Mouse (Mus musculus): ENCODE data around the gene Nup98.
A peak's percentile ranks its signal among the peaks of the same experiment; 100 is the strongest.

Nup98 gene

GRCm38 (mm10) chr7:102209756-102210721 lies at the start of gene Nup98, which contains the start of gene Pgap2:
Nup98 (minus strand) TSS chr7:102210176.
Pgap2 (plus strand) TSS chr7:102210208.
- DNase-seq: peak; percentile 100

- DNase-seq: no peak
These were observed 48.8 kb upstream of the Nup98 start for GRCm38 (mm10) chr7:102258753-102259152.

DNA sequence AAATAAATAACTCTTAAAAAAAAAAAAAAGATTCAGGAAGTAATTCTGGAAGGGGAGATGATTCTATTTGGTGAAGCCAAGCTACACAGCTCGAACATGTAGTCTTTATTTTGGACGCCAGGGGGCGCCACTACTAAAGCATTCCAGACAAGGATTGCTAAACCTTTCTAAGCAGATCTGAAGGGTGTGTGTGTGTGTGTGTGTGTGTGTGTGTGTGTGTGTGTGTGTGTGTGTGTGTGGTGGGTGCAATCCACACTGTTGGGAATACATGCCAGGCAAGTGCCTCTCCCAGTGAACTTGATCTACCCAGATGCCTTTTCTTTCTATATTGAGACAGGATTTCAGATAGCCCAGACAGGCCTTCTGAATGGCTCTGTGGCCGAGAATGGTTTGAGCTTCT lies 48.2 kb upstream of the Nup98 start:
- DNase-seq: peak; percentile 66

DNA sequence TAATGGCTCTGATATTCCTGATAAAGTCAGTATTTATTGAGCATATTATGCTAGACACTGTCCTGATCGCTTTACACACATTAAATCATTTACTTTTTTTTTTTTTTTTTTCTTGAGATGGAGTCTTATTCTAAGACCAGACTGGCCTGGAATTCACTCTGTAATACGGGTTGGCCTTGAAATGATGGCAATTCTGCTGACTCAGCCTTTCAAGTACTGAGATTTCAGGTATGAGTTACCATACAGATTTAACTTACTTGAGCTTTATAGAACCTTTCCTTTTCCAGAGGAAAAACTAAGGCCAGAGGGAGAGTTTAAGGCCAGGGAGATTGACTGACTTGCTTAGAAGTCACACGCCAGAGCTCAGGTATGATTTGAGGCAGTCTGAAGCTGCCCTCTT lies 46.7 kb upstream of the Nup98 start:
- no peak for DNase-seq

DNA sequence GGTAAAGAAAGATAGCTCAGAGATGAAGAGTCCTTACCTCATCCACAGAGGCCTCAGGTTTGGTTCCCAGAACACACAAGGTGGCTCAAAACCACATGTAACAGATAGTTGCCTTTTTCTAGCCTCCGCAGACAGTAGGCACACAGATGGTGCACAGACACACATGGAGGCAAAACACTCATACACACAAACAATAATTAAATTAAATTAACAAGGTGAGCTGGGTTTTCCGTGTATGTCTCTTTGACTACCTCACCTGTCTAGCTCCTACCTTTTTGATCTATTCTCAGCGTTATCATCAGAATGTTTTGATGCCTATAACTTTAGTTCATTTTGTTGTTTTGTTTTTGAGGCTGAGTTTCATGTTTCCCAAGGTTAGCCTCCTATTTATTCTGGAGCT lies 46.0 kb upstream of the Nup98 start, which contains the start of gene Rhog:
Rhog (minus strand) TSS at position 101 of the 400 bp plus-strand sequence.
- no peak for DNase-seq

DNA sequence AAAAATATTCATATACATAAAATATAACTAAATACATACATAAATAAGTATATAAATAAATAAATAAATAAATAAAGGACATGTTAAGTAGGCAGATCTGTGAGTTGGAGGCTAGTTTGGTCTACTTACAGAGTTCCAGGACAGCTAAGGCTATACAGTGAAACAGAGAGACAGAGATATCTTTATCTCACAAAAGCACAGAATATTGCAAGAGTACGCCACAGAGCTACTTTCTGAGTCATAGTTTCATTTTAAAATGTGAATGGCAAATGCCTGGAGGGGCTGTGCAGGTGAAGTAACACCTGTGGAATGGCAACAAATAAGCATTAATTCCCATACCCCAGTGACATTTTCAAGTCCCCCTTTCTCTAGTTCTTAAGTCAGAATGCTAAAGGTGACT lies 43.7 kb upstream of the Nup98 start:
- no peak for DNase-seq

GRCm38 (mm10) chr7:102250631-102251214 lies 40.7 kb upstream of the Nup98 start:
- DNase-seq: peak; percentile 89

DNA sequence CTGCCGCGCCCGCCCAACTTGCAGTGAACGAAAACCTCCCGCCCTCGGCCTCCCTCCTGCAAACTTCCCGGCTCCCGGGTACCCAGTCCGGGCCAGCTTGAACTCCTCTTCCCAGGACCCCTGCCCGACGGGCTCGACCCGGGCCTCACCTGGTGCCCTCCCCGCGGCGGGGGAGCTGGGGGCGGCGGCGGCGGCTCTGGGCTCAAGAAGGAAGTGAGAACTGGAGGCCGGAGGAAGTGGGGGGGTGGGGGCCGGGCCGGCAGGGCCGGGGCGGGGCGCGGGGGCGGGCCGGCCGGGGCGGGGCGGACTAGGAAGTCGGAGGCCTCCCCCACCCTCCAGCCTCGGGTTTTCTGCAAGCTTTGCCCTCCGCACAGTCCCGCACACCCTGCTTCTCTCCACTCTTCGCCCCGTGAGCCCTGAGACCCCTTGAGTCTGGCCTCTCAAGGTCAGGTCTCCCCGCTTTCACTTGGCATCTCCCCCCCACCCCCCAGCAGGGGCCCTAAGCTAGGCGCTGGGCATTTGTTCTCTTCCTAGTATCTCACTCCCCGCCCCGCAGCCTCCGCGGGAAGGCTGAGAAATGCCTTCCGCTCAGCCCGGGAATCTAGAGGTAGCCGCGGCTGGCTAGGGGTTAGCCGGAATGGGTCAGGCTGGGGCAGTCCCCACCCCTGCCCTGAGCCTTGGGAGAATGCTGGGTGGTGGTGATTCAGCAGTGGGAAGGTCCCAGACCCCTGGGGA lies 40.1 kb upstream of the Nup98 start:
- DNase-seq: peak; percentile 47

DNA sequence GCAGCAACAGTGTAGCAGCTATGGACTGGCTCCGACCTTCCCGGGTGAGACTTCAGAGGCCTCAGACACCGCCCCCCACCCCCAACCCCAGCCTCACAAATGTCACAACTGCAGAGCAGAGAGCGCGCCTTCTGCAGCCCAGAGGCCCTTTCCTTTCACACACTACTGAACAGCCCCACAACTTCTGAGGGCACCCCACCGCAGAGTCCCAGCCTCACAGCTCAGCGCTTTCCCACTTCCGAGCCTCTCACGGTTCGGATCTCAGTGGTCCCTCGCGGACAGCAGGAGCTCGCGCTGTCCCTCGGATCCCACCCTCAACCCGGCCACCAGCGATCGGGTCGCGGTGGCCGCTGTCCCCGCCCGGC lies 39.5 kb upstream of the Nup98 start:
- DNase-seq: no peak

DNA sequence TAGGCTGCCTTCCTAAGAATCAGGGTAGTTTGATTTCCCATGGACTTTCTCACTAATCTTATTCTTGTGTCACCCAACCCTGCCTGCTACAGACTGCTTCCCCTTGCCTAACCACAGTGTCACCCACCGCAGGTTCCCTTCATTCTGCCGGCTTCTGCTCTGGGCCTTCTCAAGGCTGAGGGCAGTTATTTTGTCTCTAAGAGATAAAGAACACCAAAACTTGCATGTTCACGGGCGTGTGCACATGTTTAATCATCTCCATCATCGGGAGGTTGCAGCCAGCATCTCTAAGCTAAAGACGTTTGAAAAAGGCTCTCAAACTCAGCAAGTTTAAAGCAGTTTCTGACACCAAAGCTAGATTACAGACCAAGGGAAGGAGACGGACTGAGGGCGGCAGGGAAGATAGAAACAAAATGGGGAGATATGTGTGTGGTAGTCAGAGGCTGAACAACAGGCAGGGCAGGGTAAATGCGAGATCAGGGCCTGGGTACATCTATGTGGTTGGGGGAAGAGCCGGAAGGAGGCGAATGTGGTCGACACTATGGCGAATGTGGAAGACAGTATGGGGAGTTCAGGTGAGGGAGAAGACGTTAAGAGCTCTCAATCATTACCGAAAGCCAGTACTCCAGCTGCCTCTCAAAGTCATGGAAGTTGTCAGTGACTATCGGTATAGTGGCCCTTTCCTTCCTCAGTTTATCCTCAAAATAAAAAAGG lies 38.9 kb upstream of the Nup98 start:
- DNase-seq: no peak

GRCm38 (mm10) chr7:102246956-102247797 lies 37.2 kb upstream of the Nup98 start:
- no peak for DNase-seq

DNA sequence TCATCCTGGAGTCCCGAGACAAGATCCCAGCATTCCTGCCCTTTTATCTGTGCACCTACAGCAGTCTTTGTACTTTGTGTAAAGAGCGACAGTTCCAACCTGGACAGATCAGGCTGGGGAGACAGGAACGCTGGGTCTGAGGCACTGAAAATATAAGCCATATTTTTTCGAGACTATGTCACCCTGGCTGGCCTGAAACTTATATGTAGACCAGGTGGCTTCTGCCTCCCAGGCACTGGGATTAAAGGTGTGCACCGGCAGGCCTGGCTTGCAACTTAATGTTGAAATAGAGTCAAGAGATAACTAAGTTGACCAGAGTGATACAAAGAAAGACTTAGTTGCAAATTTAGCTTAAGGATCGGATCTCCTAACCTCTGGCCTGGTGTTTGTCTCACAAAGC lies 36.3 kb upstream of the Nup98 start:
- no peak for DNase-seq

DNA sequence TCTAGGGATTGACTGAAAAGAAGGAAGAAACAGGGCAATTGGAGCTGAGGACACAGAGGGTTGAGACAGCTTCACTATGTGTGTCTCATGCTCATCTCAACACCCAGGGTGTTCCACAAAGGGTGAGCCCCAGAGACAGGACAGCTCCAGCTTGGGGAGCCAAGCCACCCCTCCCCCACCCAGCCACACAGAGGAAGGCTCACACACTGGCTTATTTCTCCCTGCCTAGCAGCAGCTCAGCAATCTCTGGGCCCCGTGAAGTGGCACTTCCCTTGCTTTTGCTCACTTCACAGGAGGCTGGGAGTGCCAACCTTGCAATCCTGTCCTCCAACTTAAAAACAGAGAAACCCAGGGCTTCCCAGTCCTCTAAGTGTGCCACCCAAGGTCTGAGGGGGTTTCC lies 35.8 kb upstream of the Nup98 start:
- no peak for DNase-seq

DNA sequence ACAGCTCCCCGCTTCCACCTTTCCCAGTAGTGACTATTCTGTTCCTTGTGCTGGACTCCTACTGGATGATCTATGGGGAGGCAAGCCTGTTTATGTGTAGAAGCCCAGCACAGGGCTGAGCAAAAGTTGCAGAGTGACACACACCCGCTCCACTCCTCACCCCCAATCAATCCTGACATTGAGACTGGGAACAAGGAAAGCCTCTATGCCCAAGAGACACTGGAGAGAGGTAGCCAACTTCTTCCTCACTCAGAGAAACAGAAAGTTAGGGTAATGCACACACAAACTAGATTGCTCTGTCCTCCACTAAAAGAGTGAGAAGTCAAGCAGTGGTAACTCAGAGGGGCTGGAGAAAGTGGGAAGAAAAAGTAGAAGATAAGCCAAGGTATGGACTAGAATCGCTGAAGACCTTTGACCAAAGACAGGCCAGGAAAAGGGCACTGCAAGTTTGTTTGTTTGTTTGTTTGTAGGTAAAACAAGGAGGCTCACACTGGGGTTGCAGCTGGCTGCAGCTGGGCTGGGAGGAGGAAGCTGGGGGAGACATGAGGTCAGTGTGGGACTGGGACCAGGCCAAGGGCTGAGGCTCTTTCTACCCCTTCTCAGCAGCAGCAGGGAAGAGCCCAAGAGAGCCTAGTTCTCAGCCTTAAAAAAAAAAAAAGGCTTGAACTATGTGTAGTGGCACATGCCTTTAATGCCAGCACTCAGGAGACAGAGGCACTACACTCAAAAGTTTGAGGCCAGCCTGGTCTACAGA lies 35.0 kb upstream of the Nup98 start:
- DNase-seq: no peak

- DNase-seq: no peak
These were observed 33.9 kb upstream of the Nup98 start for GRCm38 (mm10) chr7:102243870-102244269.

- no peak for DNase-seq
These were observed 32.9 kb upstream of the Nup98 start for GRCm38 (mm10) chr7:102242917-102243316.

DNA sequence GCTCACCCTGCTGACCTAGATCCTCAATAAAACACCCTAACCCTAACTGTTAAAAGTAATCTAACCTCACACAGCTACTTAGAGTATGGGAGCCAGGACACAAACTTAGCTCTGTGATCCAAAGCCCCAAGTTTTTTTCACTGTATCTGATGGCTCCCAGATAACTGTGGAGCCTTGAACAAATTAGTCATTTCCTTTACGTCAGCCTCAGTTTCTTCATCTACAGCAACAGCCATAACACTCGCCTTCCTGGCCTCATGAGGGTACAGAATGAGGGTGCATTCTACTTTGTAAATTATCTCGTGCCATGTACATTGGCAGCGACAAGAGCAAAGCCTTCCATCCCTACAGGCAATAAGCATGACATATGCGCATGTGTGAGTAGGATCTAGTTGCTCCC lies 32.4 kb upstream of the Nup98 start:
- no peak for DNase-seq

DNA sequence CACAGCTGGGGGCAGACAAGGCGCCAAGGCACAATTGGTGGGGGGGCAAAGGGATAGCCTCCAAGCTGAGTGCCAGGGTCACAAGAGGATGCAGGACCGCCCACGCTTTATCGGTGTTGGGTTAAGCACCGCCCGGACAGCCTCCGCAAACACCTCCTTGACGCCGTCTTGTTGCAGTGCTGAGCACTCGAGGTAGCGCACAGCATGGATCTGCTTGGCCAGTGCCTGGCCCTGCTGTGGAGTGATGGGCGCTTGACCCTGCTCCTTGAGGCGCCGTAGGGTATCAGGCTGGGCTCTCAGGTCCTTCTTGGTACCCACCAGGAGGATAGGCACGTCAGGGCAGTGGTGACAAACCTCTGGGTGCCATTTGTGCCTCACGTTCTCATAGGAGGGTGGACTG lies 29.6 kb upstream of the Nup98 start:
- DNase-seq: no peak

GRCm38 (mm10) chr7:102238686-102239286 lies 28.8 kb upstream of the Nup98 start:
- peak; percentile 49 for DNase-seq

- no peak for DNase-seq
These were observed 23.1 kb upstream of the Nup98 start for GRCm38 (mm10) chr7:102233059-102233458.

DNA sequence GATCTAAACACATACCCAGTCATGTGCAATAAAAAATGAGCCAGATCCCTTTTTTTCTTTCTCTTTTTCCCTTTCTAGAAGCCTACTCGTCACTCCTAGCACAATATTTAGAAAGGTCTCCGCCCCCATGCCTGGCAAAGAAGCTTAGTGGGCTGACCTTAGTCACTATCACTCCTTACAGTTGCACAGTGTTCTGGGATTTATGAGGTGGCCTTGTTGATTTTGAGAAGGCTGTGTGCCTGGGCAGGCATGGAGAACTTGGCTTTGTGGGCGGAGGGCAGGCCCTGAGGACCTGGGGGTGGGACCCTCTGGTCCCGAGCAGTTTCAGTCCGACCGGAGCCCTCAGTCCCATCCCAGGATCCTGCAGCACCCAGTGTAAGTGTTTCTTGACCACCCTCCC lies 19.8 kb upstream of the Nup98 start:
- DNase-seq: no peak
